24 mouse cellular contexts compared by ENCODE assay signal in the genomic region with DNA sequence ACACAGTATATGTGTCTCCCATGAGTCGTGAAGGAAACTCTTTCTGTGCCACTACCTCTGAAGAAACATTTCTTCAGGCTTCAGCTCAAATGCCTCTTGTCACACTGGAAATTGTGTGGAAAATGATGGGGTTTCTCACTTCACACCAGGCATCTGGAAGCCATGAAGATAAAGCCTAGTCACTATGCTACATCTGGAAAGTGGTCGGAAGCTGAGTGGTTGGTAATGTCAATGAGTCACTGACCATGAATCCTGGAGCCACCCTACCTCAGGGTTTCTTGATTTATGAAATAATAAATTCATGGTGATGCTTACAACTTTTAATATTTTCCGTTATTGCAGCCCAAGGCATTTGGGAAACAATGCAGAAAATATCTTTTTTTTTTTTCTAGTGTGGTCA. TPM values are rescaled to one million over a fixed set of nuclear protein-coding genes. Genes with fewer than 3 reads are reported as not detected.
"Had no signal": no experiment of that assay in that cellular context is flagged by ENCODE, and none has a peak within 500 bp of the region (broad histone marks: within the 10 kb centered on the region; RNA-seq: fewer than 3 reads in every experiment).

No protein-coding gene starts in this region.

- H3K4me3 ChIP-seq: lung, embryonic 15.5 days; megakaryocyte, embryonic 14.5 days; midbrain, embryonic 13.5 days; midbrain, embryonic 15.5 days; neural tube, embryonic 12.5 days; stomach, embryonic 15.5 days had no signal

- DNase-seq: lung, adult 2 months; lung, postnatal 14 days; lung, postnatal 36 days; right cerebral cortex, postnatal 14 days; thymus, postnatal 14 days; thymus, postnatal 36 days had no signal

- H3K36me3 ChIP-seq: lung, embryonic 15.5 days; midbrain, embryonic 13.5 days; midbrain, embryonic 15.5 days; neural tube, embryonic 12.5 days; stomach, embryonic 15.5 days had no signal

- ATAC-seq: lung, postnatal 0 days; midbrain, embryonic 13.5 days; midbrain, embryonic 15.5 days had no signal

- H3K4me1 ChIP-seq: lung, embryonic 15.5 days; megakaryocyte, embryonic 14.5 days; midbrain, embryonic 13.5 days; midbrain, embryonic 15.5 days; neural tube, embryonic 12.5 days; stomach, embryonic 15.5 days had no signal

- H3K27ac ChIP-seq: lung, embryonic 15.5 days; macrophage; midbrain, embryonic 13.5 days; midbrain, embryonic 15.5 days; neural tube, embryonic 12.5 days; stomach, embryonic 15.5 days; stomach, postnatal 0 days had no signal

- H3K4me2 ChIP-seq: lung, embryonic 15.5 days; midbrain, embryonic 11.5 days; midbrain, embryonic 13.5 days; midbrain, embryonic 15.5 days; neural tube, embryonic 12.5 days; stomach, embryonic 15.5 days had no signal

- H3K9me3 ChIP-seq: lung, embryonic 15.5 days; megakaryocyte, embryonic 14.5 days; midbrain, embryonic 13.5 days; midbrain, embryonic 15.5 days; neural tube, embryonic 12.5 days; stomach, embryonic 15.5 days had no signal

- H3K27me3 ChIP-seq: lung, embryonic 15.5 days; megakaryocyte, embryonic 14.5 days; midbrain, embryonic 13.5 days; midbrain, embryonic 15.5 days; neural tube, embryonic 12.5 days; stomach, embryonic 15.5 days had no signal

- H3K9ac ChIP-seq: lung, embryonic 15.5 days; midbrain, embryonic 13.5 days; midbrain, embryonic 15.5 days; neural tube, embryonic 12.5 days; stomach, embryonic 15.5 days had no signal

RNA-seq across cellular contexts. Expression of a gene that starts 51.5 kb away (rescaled TPM):
- total RNA-seq: megakaryocyte progenitor cell, adult 5-6 weeks; midbrain, postnatal 0 days; monocyte, adult 5-6 weeks; neutrophil, adult 5-6 weeks had no signal
- polyA plus RNA-seq: lung, adult 2 months; lung, embryonic 15.5 days; lung, postnatal 0 days; macrophage; midbrain, embryonic 11.5 days; midbrain, embryonic 13.5 days; midbrain, embryonic 15.5 days; midbrain, postnatal 0 days; neural tube, embryonic 12.5 days; neural tube, embryonic 14.5 days; spleen, adult 2 months; stomach, postnatal 0 days; testis, adult 2 months; thymus, postnatal 0 days had no signal
